Comparison of ENCODE assay signal across 29 mouse cellular contexts in genomic region chr6:143164906-143165255, GRCm38 (mm10). TPM values are rescaled to one million over a fixed set of nuclear protein-coding genes. Genes with fewer than 3 reads are reported as not detected.
DNase-seq lines count a peak whose midpoint lies in the region; ATAC-seq and TF ChIP-seq lines count a peak whose summit lies in the region.
"Had no signal": no experiment of that assay in that cellular context is flagged by ENCODE, and none has a peak within 500 bp of the region (broad histone marks: within the 10 kb centered on the region; RNA-seq: fewer than 3 reads in every experiment).

No protein-coding gene starts in this region.

- peaks cover 9% of the 10 kb centered on the region for H3K36me3 ChIP-seq in G1E (replicated peaks)
- H3K36me3 ChIP-seq: embryonic facial prominence, embryonic 13.5 days; forebrain, embryonic 12.5 days; forebrain, embryonic 15.5 days; heart, embryonic 12.5 days; heart, embryonic 15.5 days had no signal

- no peak for TF ChIP-seq CTCF in G1E (IDR thresholded peaks at IDR 0.05; ENCODE audit: low read depth, low read length)

- no peaks in the 10 kb centered on the region for H3K27me3 ChIP-seq in G1E (ENCODE audit: insufficient read depth, low read length)
- H3K27me3 ChIP-seq: embryonic facial prominence, embryonic 13.5 days; forebrain, embryonic 12.5 days; forebrain, embryonic 15.5 days; heart, embryonic 12.5 days; heart, embryonic 15.5 days; Patski had no signal

- intact Hi-C loops in left cerebral cortex, postnatal 10 days (cut with DNase I), result loop anchor here (5.0 kb wide), 1 partner anchor 58 kb away; no protein-coding TSS in a partner anchor

- no peaks in the 10 kb centered on the region for H3K9me3 ChIP-seq in G1E (replicated peaks)
- H3K9me3 ChIP-seq: embryonic facial prominence, embryonic 13.5 days; forebrain, embryonic 12.5 days; forebrain, embryonic 15.5 days; heart, embryonic 12.5 days; heart, embryonic 15.5 days had no signal

- H3K4me1 ChIP-seq in G1E (ENCODE audit: insufficient read depth, low read depth, low read length), result peaks cover 51% of the 10 kb centered on the region

- H3K4me3 ChIP-seq in G1E (ENCODE audit: low read depth, low read length), result peak overlapping the region; percentile 99
- H3K4me3 ChIP-seq: embryonic facial prominence, embryonic 13.5 days; erythroblast, embryonic 14.5 days; forebrain, embryonic 12.5 days; forebrain, embryonic 15.5 days; gastrocnemius, adult 2 months; heart, embryonic 12.5 days; heart, embryonic 15.5 days had no signal

- ATAC-seq in G1E (ENCODE audit: extremely low read depth, insufficient number of reproducible peaks, low FRiP score, poor library complexity, severe bottlenecking), result no peak
- ATAC-seq: activated CD4-positive, CD25-positive, alpha-beta regulatory T cell, adult 4 months; CD4-positive, CD25-positive, alpha-beta regulatory T cell, adult 4 months; forebrain, embryonic 15.5 days; hindbrain, postnatal 0 days; inflammation-experienced regulatory T-cells, adult 6 months; intestine, embryonic 16.5 days; Patski had no signal

- peak; percentile 76 for DNase-seq in ES-CJ7 (ENCODE audit: low read depth, low spot score)
- no peak for DNase-seq in G1E (ENCODE audit: low spot score)
- DNase-seq in ZHBTc4 (ENCODE audit: low read depth, low spot score), result peak; percentile 85
- no peak for DNase-seq in left cerebral cortex, adult 18-20 months (ENCODE audit: low spot score in 2 of 2)
- DNase-seq in gastrocnemius, adult 18-20 months (ENCODE audit: low spot score), result no peak
- DNase-seq in left cerebral cortex, postnatal 10 days (ENCODE audit: extremely low spot score in 1 of 2, low spot score in 2 of 2), result no peak
- DNase-seq: adrenal gland, adult 8-10 months; adrenal gland, postnatal 25 days; cerebellum, adult 11-12 months; cerebellum, adult 8-10 months; cerebellum, postnatal 25 days; gastrocnemius, adult 2 months; gastrocnemius, postnatal 14 days; heart, adult 18-20 months; heart, postnatal 10 days; heart, postnatal 4 days; kidney, adult 18-20 months had no signal

RNA-seq across cellular contexts. Expression of gene Etnk1, which starts 2.1 kb away (rescaled TPM):
- total RNA-seq in G1E (2014; fragmentation: Nextera tagmentation) (199 and 208 TPM in 2 replicates), G1E (2017) (268 and 281 TPM in 2 replicates)
- polyA plus RNA-seq in G1E (2012), result 28.4 and 46.1 TPM in 2 replicates
- 100 to 1,000 TPM; 191 to 198 TPM for total RNA-seq in left cerebral cortex, adult 18-20 months (2021)
- total RNA-seq in gastrocnemius, adult 18-20 months (2021), result 10 to 100 TPM; 16.4 to 16.6 TPM
- total RNA-seq in left cerebral cortex, postnatal 10 days (2021), result 100 to 1,000 TPM; 151 to 153 TPM

Comparison
In these comparisons a context has a peak if more than half of its experiments do, and no peak if none do; other contexts are left out.
1. DNase-seq: peak in ES-CJ7 (single experiment) and ZHBTc4 (single experiment); none in G1E (single experiment), left cerebral cortex, adult 18-20 months (0 of 2), gastrocnemius, adult 18-20 months (single experiment) and left cerebral cortex, postnatal 10 days (0 of 2).
2. RNA of gene Etnk1, which starts 2.1 kb away (total RNA-seq): 199 to 281 TPM in G1E, 191 to 198 TPM in left cerebral cortex, adult 18-20 months and 151 to 153 TPM in left cerebral cortex, postnatal 10 days; 16.4 to 16.6 TPM in gastrocnemius, adult 18-20 months; every median in the first group is over 4 times any median in the second.